Mouse (Mus musculus): ENCODE measurements around the gene Eps8l2.

DNA sequence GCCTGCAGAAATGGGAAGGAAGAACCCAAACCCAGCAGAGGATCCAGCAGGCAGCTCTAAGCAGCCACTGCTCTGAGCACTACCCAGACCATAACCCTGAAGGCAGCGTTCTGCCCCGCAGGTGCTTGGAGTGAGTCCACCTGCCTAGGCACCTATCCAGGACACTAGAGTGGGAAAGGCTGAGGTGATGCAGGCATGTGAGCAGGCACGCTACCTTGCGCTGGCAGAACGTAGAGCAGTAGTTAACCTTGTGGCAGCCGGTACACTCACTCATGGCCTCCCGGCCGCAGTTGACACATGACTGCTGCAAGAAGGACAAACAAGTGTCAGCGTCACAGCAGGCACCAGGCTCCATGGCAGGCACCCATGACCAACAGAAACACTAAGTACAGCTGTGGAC, 37.3 kb upstream of the Eps8l2 start:
- TF ChIP-seq EP300 (IDR thresholded peaks at IDR 0.05; ENCODE audit: insufficient read depth, low read depth, low read length) (no peak), CTCF (IDR thresholded peaks at IDR 0.05; ENCODE audit: low read depth, low read length) (no peak)
